Mouse (Mus musculus) embryo, embryonic 9.5 days (tissue): ENCODE measurements around the gene Stom.

Experiments used
- DNase-seq: peaks from one replicate; pipeline ENCODE4 v3.0.0-alpha.2; 2017; ENCODE audit errors: extremely low spot score

The Stom gene

DNA sequence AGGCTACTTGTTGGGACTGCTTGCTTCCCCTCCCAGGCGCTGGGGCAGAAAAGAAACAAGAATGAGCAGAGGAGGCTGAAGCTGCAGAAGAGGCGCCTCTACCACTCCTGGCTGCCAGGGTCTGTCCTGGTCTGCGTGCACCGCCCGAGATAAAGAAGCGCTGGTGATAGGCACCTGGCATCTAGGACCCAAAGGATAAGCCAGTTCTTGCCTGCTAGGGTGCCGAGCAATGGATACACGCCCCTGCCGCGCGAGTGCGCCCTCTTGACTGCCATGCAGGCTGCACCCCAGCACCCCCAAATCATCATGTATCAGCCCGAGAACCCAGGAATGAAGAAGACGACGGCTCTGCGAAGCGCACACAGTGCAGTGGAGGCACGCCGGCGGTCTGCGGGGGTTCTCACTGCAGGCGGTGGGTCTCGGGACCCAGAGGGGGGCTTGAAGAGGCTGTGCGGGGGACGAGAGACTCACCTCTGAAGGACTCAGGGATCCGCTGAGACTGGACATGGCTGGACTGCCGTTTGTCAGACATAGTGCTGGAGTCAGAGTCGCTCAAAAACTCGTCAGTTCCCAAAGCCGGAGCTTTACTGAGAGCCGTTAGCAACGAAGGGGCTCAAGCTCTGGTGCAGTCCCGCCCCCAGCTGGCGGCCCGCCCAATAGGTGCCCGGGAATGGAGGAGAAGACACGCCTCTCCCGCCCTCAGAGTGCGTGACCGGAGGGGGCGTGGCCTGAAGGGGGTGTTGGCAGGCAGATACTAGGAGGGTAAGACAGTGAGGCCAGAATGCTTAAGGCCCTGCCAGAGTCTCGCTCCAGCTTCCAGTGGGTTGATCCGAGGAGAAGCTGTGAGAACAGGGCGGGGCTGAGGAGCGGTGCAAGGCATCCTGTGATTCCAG lies at the start of gene Stom:
Stom (minus strand) TSS at position 589 of the 893 bp plus-strand sequence.
- peak; percentile 99 for DNase-seq

DNA sequence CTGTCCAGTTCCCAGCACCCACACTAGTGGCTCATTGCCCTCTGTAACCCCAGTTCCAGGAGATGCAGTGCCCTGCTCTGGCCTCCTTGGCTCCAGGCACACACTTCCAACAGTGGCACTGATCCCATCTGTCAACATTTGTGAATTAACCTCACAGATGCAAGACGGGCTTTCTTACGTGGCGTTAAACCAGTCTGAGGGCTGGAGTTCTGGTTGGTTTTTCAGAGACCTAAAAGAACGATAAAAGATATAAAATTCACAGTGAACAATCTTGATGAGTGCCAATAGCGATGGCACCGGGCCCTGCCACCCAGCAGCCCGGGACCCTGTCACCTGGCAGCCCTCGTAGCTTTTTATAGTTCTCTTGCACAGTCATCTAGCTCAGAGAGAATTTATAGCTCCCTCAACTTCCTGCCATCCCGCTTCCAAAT lies 48.7 kb upstream of the Stom start:
- DNase-seq, result no peak

DNA sequence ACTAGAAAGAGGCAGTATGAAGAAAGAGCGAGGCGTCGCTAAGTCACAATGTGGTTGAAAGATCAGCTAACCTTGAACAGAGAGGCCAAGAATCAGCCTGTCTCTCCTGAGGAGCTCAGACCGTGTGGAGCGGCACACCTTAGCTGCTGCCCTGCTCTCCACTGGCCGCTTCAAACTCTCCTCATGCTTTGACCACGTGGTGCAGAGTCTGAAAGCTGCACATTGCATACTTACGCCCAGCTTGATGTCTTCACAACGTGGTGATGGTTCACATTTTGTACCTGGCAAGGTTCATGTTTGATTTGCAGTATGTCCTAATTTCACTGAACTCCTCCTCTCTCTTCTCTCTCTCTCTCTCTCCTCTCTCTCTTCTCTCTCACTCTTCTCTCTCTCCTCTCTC lies 42.5 kb upstream of the Stom start:
- no peak for DNase-seq

DNA sequence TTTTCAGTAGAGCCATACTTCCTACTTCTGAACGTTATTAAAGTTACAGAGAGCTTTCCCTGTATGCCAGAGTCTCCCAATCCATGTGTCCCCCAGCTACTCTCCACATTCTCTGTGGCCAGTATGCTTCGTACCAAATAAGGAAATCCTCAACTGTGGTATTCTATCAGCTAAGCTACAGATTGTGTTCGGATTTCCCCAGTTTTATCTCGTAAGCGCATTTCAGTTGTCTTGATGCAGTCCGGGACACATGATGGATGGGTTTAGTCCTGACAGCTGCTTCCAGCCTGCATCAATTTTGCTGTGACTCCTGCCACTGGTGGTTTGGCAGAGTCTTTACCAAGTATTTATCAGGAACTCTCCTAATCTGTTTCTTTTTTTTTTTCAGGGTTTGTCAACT lies 40.8 kb upstream of the Stom start:
- DNase-seq, result no peak

DNA sequence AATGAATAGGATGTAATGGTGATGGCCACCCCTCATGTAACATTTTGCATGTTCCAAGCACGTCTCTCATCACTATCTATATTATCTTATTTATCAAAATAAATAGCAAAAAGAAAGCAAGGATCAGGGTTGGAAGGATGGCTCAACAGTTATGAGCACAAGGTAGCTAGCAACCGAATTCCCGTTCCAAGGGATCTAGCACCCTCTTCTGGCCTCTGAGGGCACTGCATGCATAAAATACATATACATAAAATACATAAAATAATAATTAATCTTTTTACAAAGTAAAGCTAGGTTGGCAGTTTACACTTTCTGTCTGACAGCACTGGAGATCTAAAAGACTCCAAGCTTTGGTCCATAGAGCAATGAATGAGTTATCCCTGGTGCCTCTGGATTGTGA lies 36.2 kb upstream of the Stom start:
- DNase-seq, result peak; percentile 31

DNA sequence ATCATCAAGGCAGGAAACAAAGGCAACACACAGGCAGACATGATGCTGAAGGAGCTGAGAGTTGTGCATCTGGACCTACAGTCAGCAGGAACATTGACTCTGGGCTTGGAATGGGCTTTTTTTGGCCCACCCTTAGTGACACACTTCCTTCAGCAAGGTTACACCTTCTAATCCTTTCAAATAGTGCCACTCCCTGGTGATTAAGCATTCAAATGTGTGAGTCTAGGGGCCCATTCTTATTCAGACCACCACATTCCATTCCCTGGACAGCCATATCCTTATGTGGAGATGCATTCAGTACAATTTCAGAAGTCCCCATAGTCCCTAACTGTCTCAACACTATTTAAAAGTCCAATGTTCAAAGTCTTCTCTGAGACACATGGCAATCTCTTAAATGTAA lies 33.9 kb upstream of the Stom start:
- no peak for DNase-seq

DNA sequence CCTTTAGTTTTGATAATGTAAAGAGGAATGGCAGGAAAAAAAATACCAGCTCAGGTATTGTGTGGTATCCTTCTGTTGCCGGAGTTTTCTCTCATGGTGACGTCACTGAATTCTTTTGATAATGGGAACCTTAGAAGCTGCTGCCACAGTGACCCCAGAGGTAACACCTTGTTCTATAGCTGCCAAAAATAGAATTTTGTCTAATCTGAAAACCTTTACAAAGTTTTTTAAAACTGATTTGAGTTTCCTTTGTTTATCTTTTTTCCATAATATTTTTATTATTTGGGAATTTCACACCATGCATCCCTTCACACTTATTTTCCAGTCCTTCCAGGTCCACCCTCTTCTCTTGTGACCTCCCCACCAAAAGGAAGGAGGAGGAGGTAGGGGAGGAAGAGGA lies 30.9 kb upstream of the Stom start, which contains the start of gene 4930568D16Rik:
4930568D16Rik (minus strand) TSS at position 101 of the 400 bp plus-strand sequence.
- DNase-seq, result no peak

DNA sequence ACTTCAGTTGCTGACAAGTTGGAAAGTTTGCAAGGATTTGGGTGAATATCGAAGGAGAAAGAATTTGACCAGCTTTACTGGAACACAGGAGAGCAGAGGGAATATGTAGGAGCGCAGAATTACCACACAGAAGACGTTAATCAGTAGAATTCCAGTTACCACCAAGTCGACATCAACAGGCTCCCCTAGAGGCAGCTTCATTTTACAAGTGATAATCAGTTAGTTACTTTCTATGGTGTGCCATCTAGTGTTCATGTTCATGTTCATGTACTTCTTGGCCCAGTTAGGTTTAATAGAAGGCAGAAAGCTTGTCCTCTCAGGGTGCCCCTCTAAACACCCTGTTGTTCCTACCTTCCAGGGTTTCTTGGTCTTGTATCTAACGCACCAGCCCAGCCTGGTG lies 12.4 kb upstream of the Stom start:
- no peak for DNase-seq

DNA sequence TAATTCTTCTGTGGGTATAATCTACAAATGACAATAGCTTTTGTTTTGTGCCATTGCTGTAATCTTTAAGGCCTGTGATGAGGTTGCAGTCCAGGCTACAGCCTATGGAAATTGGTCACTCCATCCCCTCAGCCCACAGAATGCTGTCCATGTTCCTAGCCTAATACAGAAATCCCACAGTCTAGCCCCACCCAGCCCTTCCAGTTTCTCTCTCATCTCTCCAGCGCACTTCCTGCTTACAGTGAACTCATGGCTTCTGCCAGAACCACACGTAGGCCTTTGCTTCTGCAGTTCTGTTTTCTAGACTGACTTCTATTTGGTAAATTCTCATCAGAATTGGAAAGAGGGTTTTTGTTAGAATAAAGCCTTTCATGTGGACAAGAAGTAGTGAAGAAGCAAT lies 9.2 kb upstream of the Stom start:
- no peak for DNase-seq

DNA sequence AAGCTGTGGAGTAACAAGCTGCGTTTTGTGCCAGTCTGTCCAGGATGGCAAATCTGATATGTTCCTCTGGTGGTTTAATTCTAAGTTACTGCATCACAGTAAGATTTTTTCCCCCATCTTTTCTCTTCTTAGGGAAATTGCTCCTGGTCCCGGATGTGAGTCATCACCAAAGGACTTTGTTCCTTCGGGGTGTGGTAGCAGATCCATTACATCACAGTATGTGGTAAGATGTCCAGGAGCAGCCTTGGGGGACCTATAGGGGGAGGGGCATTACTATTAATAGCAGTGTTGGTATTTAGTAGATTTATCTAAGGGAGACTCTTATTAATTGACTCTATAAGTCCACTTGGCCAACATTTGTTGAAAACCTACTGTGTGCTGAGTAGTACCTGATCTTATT lies 5.8 kb upstream of the Stom start:
- DNase-seq, result no peak

DNA sequence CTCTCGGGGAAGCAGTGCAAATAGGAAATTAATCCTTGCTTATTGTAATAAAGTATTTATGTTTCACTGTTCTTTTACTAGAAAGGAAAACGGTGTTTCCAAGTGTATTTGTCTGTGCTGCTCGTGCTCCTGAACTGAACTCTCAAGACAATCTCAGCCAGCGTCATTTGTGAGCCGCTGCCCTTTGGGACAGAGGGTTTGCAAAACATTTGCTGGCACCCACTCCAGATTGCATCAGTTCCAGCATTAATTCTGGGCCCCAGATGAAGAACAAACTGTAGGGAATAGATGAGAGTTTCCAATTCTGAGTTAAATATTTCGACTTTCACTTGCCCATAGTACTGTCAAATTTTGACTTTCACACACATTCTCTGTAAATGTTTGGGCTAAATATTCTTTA lies 1.9 kb upstream of the Stom start:
- DNase-seq, result no peak

DNA sequence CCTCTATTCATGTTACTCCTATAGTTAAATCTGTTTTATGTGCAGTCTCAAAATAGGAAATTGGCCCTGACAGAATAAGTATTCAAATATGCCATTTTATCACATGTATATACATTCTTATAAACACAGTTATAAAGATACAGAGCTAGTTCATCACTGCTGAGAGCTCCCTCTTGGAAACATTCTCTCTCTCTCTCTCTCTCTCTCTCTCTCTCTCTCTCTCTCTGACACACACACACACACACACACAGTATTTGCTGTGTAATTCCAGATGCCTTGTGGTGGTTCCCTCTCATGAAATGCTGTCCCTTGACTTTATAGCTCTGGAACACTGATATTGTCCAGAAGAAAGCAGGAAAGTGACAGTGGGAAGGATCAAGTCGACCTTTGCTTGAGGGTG lies 1.3 kb upstream of the Stom start:
- no peak for DNase-seq

DNA sequence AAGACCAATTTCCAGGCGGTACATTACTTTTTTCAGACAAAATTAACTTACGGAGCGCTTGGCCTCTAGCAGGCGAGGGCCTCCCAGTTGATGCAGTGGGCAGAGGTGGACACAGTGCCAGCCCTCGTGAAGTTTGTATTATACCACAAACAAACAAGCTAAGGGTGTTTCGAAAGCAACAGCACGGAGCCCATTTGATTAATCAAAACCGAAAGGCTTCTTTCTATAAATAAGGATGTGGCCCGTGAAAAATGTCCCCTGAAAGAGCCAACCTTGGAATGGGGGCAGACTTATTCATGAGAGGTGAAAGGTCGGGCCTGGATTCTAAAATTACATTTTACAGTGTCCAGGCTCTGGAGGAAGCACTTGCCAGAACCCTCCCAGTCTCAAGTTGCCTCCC lies 643 bp upstream of the Stom start:
- no peak for DNase-seq

DNA sequence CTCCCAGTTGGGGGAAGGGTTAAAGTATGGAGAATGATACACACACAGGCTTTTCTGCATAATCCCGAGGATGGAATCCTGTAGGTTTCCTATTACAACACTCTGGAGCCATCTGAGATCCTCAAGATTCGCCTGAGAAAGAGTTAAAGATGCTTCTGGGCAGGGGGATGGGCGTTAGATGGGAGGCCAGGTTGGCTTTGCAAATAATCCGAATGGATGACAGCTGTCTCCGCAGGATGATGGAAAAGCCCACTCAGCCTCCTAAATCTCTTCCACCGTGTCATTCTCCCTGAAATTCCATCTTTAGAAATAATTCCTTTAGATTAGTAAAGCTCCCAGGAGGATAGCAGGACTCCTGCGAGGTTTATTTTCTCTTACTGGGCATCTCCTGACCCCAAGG lies 1.2 kb downstream of the Stom start:
- DNase-seq, result peak; percentile 6

DNA sequence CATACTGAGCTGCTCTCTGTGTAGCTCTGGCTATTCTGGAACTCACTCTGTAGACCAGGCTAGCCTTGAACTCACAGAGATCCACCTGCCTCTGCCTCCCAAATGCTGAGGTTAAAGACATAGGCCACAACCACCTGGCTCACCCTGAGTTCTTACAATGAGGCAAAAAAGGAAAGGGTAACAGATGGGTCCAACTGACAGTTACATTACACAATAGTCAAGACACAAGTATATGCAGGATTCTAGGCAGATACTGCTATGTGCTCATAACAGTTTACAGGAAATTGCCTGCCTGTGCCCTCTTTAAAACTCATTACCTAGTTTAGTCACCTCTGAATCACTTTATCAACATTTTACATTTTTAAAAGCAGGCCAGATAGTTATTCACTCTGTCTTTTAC lies 3.1 kb downstream of the Stom start:
- DNase-seq, result no peak

DNA sequence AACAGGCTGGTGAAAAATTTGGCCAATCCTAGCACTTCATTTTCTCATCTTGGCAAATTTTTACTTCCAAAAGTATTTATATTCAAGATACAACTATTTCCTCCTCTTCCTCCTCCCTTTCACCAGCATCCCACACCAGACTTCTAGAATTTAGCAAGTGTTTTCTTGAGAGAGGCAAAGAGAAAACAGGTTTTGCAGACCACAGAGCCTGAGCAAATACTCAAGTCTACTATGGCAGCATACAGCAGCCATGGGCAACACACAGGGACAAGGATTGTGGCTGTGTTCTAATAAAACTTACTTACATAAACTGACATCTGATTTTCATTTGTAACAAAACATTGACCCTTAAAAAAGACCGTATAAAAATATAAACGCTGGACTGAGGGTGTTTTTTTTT lies 5.6 kb downstream of the Stom start:
- no peak for DNase-seq

DNA sequence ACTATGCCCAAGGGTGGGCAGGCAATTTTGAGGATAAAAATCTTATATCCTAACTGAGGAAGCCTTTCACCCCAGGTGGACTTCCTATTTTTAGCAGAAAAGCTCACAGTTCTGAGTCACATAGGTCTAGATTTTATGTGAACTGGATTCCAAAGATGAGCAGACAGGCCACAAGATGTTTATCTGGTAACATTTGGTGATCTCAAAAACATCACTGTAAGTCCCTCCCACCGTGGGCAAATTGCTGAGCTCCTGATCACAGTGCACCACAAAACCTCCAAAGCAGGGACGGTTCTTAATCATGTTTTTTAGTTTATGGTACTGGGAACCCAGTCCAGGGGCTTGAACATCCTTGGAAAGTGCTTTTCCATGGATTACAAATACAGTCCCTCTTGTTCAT lies 7.7 kb downstream of the Stom start:
- no peak for DNase-seq

DNA sequence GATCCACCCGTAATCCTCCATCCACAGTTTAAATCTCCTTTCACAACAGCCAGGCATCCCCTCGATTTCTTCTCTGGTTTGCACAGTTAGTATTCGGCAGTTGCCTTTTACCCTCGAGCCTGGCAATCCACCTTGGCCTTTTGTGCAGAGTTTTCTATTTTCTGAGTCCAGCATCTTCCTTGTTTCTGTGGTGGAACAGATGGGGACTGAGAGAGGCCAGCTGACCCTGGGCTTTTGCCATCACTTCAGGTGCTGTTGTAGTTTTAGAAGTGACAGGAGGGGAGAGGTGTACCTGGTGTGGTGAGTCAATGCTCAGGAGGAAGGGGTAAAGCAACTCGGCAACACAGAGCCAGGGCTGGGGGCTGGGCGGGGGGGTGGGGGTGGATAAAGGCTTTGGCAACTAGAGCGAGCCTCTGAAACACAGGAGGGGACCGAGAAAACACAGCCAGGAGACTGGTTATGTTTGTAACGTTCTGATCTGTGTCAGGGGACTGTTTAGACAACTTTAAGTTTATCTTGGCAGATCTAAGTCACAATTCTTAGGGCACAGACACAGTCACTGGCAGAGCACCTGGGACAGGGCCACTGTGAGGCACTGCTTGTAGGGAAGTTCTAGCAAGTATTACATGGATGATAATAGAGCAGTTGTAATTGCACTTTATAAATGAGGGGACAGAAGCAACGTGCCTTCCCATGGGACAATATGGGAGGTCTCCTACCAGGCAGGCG lies 8.5 kb downstream of the Stom start:
- DNase-seq, result no peak

DNA sequence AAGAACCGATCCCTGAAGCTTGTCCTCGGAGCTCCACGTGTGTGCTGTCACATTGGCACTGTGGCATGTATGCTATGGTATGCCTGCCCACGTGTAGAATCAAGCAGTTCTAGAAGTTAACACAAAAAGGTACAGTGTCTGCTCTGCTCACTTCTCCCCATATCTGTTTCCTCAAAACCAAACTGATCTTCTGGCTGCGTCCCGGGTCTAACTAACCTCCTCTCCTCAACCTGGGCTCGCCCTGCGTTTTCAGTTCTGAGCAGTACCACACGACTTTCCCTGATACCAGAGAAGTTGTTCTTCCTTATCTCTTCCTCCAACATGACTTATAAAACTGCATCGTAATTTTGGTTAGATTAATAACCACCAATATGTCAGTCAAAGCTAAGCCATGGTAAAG lies 9.2 kb downstream of the Stom start:
- DNase-seq, result no peak

DNA sequence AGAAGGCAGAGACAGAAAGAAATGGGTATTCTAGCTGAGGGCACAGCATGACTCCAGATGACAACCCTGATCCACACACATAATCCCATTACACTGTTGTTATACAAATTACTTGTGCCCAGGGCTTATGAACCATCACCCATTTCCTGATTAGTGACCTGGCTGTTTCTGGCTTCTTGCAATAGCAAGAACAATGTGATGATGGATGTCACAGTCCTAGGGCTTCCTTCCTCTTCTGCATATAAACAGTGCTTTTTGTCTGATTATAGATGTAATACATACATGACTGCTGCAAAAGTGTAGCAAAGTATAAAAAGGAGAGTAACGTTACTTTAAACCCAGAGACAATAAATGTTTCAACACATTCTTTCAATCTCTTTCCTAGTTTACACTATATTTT lies 9.8 kb downstream of the Stom start:
- DNase-seq, result no peak

DNA sequence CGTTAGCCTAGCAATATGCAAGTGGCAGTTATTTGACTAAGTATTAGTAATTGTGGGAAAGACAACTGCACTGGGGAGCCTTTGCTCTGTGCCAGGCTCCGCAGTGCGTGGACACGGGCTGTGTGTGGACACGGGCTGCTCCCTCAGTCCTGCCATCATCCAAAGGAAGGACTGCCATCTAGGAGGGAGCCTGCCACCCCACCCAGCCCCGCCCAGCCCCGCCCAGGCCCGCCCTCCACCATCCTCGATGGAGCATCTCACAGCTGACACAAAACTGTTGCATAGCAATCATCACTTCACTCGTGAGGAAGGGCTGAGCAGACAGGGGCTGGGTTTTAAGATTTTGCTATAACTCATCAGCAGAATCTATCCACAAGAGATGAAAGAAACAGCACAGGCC lies 10.8 kb downstream of the Stom start:
- no peak for DNase-seq

DNA sequence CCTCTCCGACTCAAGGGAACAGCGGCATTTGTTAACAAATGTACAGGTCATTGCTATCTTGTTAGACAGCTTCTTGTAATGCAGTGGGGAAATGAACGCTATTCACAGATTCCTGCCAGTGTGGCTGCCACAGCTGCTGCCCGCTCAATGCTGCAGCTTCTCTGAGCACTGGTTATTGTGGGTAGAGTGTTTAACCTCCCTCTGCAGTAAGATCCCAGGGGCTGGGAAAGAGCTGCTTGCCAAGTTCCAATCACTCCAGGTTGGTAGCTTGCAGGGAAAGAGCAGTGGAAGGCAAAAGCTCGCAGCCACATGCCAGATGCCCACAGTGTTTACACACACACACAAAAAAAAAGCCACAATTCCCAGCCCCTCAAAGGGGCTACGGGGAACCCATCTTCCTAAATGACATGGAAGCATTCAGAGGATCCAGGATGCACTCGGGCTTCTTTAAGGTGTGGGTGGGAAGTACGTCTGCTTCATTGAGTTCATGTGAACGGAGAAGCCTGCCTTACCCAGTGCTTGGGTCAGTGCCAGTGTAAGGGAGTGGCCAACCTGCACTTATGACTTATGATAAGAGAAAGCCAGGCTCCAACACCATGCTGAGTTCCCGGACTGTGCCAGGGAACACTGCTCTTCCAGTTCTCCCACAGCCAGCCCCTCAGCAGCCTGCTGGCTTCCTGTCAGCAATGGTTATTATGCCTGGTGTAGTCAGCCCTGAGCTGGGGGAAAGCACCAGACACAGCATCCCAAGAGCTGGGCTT lies 14.2 kb downstream of the Stom start:
- DNase-seq, result no peak
